Mouse (Mus musculus) left cerebral cortex, postnatal 4 days (tissue): ENCODE results near the gene Zfp791. TPM values are rescaled to one million over a fixed set of nuclear protein-coding genes. Genes with fewer than 3 reads are reported as not detected.
"Not testable (repeated sequence)": the region's sequence is repeated elsewhere in the genome, so short reads cannot be mapped to it uniquely, and the experiment has no call there.

Source experiments
- DNase-seq: peaks from one replicate; pipeline ENCODE4 v3.0.0-alpha.2; 2022
- intact Hi-C: fragments of 180-260 bp; cut with DNase I; formaldehyde crosslinking; loops from one replicate; pipeline ENCODE4 v1.15.1; 2025
- total RNA-seq, 2 experiments: library from RNA; stranded (reverse); gene quantifications; 2 replicates each; pipeline ENCODE4 v1.2.3; 2021

Gene Zfp791
- total RNA-seq, 2 experiments from 2014 or later = 6.5 to 6.8 TPM

DNA sequence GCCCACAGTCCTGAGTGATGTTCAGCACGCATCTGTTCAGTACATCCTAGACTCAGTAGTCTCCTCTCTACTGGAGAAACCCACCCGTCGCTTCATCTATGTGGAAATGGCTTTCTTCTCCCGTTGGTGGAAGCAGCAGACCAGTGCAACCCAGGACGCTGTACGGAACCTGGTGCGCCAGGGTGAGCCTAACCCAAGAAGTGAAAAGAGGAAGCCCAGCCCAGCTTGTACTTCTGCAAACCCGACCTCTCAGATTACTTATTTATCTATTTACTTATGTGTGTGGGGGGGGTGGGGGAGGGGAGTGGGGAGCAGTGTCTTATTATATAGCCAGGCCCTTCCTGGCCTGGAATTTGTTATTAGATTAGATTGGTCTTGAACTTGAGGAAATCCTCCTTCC, 38.3 kb downstream of the Zfp791 start:
- intact Hi-C loops = loop anchor here (5.0 kb wide), 1 partner anchor 88 kb away; no protein-coding TSS in a partner anchor
- no peak for DNase-seq

GRCm38 (mm10) chr8:85083108-85083813, 39.6 kb downstream of the Zfp791 start, which contains the start of gene Man2b1:
Gene Man2b1, plus strand, starts transcription at chr8:85083270.
- intact Hi-C loops = loop anchor here (5.0 kb wide), 1 partner anchor 89 kb away; no protein-coding TSS in a partner anchor
- peak; percentile 81 for DNase-seq

DNA sequence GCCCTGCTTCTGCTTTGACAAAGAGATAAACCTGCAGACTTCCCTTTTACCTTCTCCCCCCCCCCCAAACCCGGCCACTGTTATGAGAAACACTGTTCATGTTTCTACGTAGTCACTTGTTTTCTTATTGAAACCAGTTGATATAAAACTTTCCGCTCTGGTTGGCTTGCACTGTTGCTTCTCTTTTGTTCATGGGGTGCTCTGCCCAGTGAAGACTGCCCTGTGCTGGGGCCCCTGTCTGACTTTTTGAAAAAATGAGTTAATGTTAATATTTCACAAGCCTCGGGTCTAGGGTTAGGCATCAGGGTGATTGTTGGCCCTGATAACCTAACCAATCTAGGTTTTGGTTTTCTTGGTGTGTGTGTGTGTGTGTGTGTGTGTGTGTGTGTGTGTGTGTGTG, 40.7 kb downstream of the Zfp791 start:
- DNase-seq = not testable (repeated sequence)
- intact Hi-C loops = loop anchor here (5.0 kb wide), 1 partner anchor 90 kb away; no protein-coding TSS in a partner anchor

DNA sequence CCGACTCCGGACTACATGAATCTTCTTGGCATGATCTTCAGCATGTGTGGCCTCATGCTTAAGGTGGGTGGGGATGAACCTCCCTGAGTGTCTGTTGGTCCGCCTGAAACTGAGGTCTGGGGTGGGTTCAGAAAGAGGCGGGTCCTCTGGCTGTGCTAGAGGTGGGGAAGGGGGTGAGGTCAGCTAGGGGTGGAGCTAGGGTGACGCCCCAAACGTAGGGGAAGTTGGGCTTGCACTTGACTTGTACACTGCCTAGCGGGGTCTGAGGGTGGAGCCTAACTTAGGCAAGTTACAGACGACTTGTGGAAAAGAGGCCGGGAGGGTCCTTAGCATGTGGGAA, 41.7 kb downstream of the Zfp791 start, which contains the start of gene Wdr83:
Gene Wdr83, minus strand, starts transcription at position 91 of the 340 bp plus-strand sequence.
- intact Hi-C loops = loop anchor here (5.0 kb wide), 1 partner anchor 91 kb away; no protein-coding TSS in a partner anchor

GRCm38 (mm10) chr8:85080532-85081215, 42.2 kb downstream of the Zfp791 start, which contains the start of gene Wdr83os:
Gene Wdr83os, plus strand, starts transcription at chr8:85080740.
- intact Hi-C loops = loop anchor here (5.0 kb wide), 1 partner anchor 92 kb away; no protein-coding TSS in a partner anchor

More for the DNA sequence above, 41.7 kb downstream of the Zfp791 start, which contains the start of gene Wdr83:
- peak; percentile 32 for DNase-seq

DNA sequence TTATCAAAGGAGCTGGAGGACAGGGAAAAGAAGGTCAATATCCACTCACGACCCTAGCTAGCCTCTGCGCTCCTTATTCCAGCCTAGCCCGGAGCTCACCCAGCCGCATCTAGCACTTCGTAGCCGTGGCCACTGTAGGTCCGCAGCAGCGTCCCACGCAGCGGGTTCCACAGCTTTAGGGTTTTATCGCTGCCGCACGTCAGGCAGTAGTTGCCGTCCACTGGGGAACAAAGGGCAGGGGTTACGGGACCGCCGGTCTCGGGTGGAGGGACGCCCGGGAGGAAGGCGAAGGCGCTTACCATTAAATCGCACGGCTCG, 42.7 kb downstream of the Zfp791 start:
- no peak for DNase-seq

More at GRCm38 (mm10) chr8:85080532-85081215, 42.2 kb downstream of the Zfp791 start, which contains the start of gene Wdr83os:
- peak; percentile 47 for DNase-seq

DNA sequence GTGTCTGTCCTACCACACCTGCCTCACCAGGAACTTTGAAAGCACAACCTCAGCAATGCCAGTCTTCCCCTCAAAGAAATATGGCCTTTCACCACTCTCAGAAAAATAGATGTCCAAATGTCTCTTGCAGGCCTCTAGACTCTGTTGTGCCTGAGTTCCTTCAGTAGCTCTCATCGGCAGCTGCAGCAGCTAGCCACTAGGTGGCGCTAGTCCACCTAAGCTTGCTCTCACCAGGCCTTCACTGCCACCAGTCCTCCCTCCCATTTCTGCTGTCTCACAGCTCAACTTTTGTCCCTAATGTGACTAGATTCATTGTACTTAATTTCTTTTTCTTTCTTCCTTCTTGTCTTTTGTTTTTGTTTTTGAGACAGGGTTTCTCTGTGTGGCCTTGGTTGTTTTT, 45.9 kb downstream of the Zfp791 start:
- intact Hi-C loops = no loop called here

More for the DNA sequence above, 42.7 kb downstream of the Zfp791 start:
- intact Hi-C loops = loop anchor here (5.0 kb wide), 1 partner anchor 92 kb away; no protein-coding TSS in a partner anchor

GRCm38 (mm10) chr8:85076001-85076400, 46.9 kb downstream of the Zfp791 start:
- peak; percentile 57 for DNase-seq
- intact Hi-C loops = no loop called here

More for the DNA sequence above, 45.9 kb downstream of the Zfp791 start:
- DNase-seq = peak; percentile 80

DNA sequence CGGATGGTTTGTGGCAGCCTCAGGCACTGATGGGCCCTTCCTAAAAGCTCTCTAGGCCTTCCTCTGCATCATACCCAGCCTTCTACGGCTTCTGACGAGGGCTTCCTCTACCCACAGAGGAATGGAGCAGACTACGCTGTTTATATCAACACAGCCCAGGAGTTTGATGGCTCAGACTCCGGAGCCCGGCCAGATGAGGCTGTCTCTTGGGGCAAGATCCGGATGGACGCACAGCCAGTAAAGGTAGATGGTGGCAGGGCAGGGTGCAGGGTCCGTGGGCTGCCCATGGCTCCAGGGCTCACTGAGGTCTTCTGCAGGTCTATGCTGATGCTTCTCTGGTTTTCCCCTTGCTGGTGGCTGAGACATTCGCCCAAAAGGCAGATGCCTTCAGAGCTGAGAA, 48.3 kb downstream of the Zfp791 start:
- DNase-seq = no peak

DNA sequence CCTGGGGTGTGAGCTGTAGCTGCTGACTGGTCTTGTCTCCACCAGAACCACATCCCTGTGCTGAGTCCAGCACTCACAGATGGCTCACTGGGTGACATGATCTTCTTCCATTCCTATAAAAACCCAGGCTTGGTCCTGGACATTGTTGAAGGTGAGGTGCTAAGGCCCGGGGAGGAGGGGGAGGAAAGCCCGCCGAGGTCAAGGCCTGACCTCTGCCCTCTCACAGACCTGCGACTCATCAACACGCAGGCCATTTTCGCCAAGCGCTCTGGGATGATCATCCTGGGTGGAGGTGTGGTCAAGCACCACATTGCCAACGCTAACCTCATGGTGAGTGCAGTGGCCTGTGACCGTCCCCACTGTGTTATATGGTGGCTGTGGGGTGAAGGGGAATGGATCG, 48.7 kb downstream of the Zfp791 start:
- no peak for DNase-seq
- intact Hi-C loops = no loop called here

More for the DNA sequence above, 48.3 kb downstream of the Zfp791 start:
- intact Hi-C loops = no loop called here

DNA sequence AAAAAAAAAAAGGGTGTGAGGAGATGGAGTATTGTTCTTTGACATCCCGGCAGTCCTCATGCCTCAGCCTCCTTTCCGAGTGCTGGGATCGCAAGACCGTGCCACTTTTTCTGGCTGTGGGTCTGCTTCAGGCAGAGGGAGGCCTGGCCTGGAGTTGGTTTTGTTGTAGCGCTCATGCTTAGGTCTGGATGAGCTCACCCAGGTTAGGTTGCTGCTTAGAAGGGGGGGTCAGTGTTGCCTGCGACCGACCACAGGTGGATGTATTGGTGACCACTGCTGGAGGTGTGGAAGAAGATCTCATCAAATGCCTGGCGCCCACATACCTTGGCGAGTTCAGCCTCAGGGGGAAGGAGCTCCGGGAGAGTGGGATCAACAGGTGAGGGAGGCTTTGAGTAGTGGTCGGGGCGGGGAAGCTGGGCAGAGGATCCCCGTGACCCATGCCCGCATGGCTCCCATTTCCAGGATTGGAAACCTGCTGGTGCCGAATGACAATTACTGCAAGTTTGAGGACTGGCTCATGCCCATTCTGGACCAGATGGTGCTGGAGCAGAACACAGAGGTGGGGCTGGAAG, 49.8 kb downstream of the Zfp791 start:
- intact Hi-C loops = no loop called here
- DNase-seq = no peak

DNA sequence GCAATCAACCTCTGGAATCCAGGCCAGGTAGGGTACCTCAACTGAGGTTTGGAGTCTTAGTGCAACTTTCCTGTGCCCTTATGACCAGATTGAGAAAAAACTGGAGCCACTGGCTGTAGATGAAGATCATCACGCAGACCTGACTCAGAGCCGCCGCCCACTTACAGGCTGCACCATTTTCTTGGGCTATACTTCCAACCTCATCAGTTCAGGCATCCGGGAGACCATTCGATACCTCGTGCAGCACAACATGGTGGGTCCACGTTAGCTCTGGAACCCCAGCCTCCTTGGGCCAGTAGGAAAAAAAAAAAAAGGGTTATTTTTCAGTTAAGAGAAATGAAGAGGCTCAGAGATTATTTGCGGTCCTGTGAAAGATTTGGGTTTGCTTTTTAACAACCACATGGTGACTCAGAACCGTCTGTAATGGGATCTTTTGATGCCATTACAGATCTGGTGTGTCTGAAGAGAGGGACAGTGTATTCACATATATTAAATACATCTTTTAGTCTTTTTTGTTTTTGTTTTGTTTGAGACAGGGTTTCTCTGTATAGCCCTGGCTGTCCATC, 50.4 kb downstream of the Zfp791 start:
- intact Hi-C loops = no loop called here
- no peak for DNase-seq

- intact Hi-C loops = no loop called here
- peak; percentile 93 for DNase-seq
Measured at GRCm38 (mm10) chr8:85071514-85072281, 51.2 kb downstream of the Zfp791 start, which contains the start of gene Dhps. Gene Dhps, plus strand, starts transcription at chr8:85071757.

GRCm38 (mm10) chr8:85071041-85071440, 51.9 kb downstream of the Zfp791 start:
- no peak for DNase-seq
- intact Hi-C loops = no loop called here

DNA sequence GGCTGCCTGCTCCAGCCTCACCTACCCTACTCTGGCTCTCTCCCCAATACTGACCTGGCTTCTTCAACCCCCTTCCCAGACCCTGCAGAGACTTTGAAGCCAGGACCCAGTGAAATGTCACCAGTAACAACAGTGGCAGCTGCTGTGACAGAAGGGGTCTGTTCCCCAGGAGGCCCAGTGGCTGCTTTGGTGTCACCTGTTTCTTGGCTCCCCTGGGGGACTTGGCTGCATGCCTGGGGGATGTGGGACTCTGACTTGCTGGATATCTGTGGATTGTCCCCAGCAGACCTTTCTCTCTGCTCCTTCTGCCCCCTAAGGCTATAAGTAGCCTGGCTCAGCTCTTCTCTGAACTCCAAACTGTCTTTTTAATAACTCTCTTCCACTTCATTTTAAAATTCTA, 54.9 kb downstream of the Zfp791 start, which contains the start of gene Gm5741:
Gene Gm5741, minus strand, starts transcription at position 1 of the 400 bp plus-strand sequence.
- intact Hi-C loops = no loop called here
- DNase-seq = peak; percentile 56

- no peak for DNase-seq
- intact Hi-C loops = no loop called here
Measured at GRCm38 (mm10) chr8:85067155-85067554, 55.7 kb downstream of the Zfp791 start.

GRCm38 (mm10) chr8:85065213-85065612, 57.7 kb downstream of the Zfp791 start:
- intact Hi-C loops = no loop called here
- no peak for DNase-seq

DNA sequence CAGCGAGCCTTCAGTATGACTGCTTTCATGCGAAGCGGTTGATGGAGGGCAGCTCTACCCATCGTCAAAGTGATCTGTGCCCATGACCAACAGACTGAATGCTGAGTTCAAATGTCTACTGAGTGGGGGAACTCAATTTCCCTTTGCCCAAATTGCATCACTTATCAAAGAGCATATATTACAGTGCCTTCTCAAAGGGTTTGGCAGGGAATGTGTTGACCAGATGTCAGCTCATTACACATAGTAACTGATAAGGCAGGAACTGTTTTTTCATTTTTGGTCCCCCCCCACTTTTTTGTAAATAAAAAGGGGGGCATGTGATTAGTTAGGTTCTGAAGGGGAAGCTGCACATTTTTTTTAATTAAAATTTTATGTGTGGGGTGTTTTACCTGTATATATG, 60.3 kb downstream of the Zfp791 start:
- DNase-seq = no peak
- intact Hi-C loops = no loop called here

DNA sequence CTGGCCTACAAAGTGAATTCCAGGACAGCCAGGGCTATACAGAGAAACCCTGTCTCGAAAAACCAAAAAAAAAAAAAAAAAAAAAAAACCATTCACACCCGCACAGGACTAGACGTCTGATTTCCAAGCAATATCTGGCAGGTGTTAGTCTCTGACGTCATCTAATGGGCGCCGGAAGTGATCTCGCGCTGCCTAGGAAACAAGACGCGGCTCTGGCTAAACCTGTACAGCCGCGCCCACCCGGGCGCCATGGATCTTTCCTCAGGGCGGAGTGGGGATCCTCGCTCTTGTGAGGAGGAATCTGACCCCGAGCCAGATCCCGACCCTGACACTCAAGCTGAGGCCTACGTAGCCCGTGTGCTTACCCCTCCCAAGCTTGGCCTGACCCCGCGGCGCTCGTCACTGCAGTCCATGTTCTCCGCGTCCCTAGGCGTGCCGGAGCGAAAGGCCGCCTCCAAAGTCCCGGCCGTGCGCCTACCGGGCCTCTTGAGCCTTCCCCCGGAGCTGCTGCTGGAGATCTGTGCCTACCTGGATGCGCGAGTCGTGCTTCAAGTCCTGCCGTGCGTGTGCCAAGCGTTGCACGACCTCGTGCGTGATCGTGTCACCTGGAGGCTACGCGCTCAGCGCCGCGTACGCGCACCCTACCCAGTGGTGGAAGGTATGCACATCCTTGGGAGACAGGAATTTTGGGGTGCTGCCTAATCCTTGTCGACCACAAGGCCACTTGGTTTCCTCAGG, 62.8 kb downstream of the Zfp791 start, which contains the start of gene Fbxw9:
Gene Fbxw9, plus strand, starts transcription at position 177 of the 738 bp plus-strand sequence.
- peak; percentile 88 for DNase-seq
- intact Hi-C loops = no loop called here
